Mouse (Mus musculus) 3134 (cell line): ENCODE measurements around the gene Ctbp1.
A peak's percentile ranks its signal among the peaks of the same experiment; 100 is the strongest.

Source experiments
- DNase-seq: peaks from one replicate; pipeline ENCODE4 v3.0.0-alpha.2; 2011; ENCODE audit warnings: low spot score; ENCODE audit not compliant: insufficient read length; ENCODE audit errors: extremely low read depth

The Ctbp1 gene

DNA sequence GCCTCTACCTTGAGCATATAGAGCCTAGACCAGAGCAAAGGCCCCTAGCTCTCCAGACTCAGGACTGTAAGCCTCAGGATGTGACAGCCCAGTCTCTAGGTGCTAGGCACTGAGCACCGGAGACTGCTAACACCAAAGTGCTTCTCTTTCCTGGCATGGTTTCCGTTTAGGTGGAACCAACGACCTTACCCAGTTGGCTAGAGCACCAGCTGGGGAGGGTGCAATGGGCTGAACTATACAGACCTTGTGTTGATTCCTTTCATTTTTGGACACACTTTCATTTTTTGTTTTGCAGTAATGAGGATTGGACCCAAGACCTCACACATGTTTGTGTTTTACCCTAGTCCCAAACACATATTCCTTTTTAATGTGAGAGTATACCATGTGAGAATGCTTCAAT is 64.3 kb downstream of the Ctbp1 start:
- no peak for DNase-seq

DNA sequence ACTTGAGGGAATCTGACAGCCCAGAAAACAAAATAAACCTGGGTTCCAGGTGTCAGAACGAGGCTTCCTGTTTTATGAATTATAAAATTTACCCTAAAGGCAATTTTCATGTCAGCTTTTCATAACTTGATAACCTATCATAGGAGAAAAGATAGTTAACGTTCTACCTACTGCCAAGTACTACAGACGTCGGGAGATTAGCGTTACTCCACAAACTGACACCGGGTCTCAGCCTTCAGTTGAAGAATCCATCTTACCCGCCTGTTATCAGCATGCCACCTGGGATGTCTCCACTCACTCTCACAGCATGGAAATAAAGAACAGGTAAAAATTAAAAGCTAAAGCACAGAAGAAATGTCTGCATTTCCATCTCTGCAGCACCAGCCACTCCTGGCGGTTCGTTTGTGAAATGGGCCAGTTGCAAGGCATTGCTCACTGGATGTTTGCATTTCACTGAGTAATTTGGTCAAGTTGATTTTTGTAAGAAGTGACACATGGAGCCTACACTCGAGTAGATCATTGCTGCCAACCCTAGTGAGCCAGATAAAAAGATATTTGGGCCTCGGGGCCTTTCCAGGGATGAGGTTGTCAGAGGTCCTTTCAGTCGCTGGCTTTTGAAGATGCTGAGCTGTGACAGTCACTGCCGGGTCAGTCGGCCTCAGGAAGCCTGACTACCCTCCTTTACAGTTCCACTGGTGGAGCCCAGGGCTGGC is 66.1 kb downstream of the Ctbp1 start:
- no peak for DNase-seq

DNA sequence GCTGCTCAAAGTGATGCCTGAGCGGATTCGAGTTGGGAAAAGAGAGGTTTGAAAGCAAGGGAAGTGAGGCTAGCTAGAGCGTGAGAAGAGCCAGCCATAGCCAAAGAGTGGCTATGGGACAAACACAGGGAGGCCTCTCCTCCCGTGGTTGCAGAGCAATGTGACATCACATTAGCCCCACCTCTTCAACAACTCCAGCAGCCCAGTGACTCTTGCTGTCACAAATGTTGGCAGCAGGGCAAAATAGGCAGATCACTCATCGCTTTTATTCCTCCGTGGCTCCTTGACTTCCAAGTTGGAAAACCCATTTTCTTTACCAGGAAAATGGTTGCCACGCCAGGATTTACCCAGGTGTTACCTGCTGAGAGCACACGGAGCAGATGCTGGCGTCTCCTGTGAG is 67.7 kb downstream of the Ctbp1 start:
- no peak for DNase-seq

DNA sequence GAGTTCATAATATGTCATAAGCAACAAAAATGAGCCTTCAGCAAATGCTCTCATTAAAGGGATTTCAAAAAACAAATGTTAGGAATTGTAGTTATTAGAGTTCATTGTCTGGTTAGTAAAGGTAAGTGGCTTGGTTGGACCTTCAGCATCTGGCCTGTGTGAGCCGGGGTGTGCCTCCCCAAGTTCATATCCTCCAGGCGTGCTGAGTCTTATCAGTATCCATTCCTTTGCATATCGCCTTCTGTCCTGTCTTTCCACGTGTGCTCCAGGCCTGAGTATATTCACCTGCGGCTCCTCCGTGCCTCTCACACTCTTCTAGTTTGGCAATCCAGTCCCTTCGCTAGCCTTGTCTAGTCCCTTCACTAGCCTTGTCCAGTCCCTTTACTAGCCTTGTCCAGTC is 68.5 kb downstream of the Ctbp1 start:
- no peak for DNase-seq

DNA sequence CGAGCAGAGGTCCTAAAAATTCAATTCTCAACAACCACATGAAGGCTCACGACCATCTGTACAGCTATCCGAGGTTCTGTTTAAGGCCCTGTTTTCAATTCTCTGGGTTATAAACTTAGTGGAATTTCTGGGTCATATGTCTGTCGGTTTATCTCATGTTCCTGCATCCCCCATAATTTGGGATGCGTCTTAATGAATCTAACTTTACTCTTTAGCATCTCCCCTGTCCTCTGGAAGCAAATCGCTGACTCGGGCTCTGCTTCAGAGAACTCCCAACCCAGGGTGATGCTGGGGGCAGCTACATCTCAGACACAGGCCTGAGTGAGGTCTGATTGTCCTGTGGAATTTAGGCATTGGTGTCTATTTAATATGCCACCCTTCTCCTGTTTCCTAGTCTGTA is 70.5 kb downstream of the Ctbp1 start:
- no peak for DNase-seq

DNA sequence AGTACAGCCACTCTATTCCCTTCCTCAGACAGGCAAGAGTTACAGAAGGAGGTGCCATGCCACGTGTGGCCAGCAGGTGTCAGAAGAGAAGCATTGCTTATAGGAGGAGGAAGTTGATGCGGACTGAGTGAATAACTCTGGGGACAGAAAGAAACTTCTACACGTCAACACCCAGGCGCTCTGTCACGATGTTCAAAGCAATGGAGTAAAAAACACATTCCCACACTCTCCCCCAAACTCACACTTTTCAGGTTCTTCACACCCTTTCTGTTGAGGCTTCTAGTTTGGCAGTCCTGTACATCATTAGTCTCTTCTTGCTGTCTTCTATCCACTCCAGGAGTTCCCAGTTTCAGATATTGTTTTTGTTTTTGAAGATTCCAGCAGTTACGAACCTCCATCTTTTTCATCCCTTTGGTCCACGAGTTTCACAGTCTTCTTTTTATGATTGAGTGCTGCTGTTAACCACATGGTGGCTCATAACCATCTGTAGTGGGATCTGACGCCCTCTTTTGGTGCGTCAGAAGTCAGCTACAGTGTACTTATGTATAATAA is 71.0 kb downstream of the Ctbp1 start:
- peak; percentile 53 for DNase-seq

DNA sequence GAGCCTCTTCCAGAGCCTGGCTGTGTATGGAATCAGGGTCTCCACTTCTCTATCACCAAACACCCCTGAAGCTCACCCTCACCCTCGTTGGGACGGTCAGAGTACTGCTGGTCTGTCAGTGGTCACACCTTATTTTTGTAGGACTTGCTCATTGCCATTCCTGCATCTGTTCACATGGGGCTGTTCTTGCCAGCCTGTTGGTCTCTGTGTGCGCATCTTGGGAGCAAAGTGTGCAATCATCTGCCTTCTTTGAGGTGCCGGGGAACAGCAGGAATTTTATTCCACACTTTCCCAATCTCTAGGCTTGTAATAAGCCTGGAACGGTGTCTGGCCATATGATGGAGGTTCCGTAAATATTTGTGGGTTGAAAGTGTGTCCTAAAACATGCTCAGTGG is 71.6 kb downstream of the Ctbp1 start:
- no peak for DNase-seq

DNA sequence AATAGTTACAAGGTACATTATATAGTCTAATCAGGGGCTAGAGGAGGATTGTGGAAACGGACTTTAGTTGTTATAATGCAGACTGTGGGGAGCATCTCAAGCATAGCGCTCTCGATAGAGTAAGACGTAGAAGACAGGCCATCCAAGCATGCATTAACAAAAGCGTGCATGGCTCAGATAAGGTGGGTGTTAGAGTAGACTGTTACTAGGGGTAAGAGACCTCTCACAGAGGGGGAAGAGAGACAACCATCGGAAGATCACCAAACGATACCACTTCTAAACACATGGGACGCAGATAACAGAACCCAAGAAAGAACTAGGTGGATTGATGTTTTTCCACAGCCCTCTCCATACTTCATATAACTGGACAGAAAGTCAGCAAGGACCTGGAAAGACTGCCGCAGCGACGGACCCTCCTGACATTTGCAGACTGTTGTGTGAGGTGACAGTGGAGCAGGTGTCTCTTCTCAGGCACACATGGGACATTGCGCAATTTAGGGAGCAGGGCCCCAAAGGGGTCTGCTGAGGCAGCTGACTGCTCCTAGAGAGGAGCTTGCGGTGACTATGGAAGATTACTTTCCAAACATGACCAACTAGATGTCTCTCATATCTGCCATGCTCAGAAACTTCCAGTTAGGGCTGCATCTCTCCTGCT is 72.2 kb downstream of the Ctbp1 start:
- DNase-seq, result no peak

DNA sequence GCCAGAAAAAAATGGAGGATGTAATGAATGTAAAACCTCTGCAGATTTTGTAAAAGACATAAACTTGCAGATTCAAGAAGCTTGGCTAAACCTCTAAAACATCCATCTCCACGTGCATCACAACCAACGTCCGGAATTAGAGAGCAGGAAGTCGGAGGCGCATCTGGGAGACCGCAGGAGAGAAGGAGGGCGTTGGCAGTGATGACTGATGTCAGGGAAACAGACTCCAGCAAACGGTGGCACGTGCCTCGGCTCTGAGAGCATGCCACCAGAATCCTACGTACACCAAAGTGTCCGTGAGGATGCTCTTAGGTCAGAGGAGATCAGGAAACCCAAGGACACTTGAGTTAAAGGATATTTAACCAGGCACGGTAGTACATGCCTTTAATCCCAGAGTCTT is 73.1 kb downstream of the Ctbp1 start:
- no peak for DNase-seq

DNA sequence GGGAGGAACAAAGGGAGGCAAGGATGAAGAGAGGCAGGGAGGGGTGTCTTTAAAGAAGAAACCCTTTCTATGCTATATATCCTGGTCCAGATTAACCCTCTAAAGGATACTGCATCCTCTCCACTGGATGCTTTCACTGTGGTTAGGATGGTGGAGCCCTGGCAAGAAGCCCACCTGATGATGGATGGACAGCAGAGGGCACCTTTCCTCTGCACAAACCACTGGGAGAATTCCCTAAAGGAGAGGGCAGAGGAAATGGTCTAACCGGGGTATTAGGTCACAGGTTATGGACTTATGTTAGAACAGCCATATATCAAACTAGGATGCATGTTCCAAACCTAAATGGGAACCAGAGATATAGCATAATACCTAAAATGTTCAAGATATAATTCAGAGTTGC is 74.7 kb downstream of the Ctbp1 start:
- DNase-seq, result no peak
